Mouse (Mus musculus) heart, adult 2 months (tissue): ENCODE data around the gene Rnh1. TPM values are rescaled to one million over a fixed set of nuclear protein-coding genes. Genes with fewer than 3 reads are reported as not detected.

Experiments
- DNase-seq, 2 experiments: peaks; one replicate each; pipeline ENCODE4 v3.0.0; 2021
- H3K27ac ChIP-seq: fragments of 200-600 bp; 2 replicates; pipeline ENCODE4 v1.8.1; 2022
- H3K27me3 ChIP-seq: fragments of 200-500 bp; 2 replicates; pipeline ENCODE4 v1.6.1; 2012; ENCODE audit warnings: mild to moderate bottlenecking, low read length, inconsistent platforms, mixed read lengths; ENCODE audit not compliant: control insufficient read depth, insufficient read depth
- H3K36me3 ChIP-seq: fragments of 200-500 bp; 2 replicates; pipeline ENCODE4 v1.6.1; 2012; ENCODE audit warnings: low read length, inconsistent platforms; ENCODE audit not compliant: control insufficient read depth, insufficient read depth
- H3K4me1 ChIP-seq: fragments of 200-500 bp; 2 replicates; pipeline ENCODE4 v1.6.1; 2011; ENCODE audit warnings: low read length; ENCODE audit not compliant: control insufficient read depth, insufficient read depth
- H3K4me3 ChIP-seq: fragments of 200-600 bp; 2 replicates; pipeline ENCODE4 v1.8.1; 2022
- H3K79me2 ChIP-seq: fragments of 200-500 bp; replicated peaks from 2 replicates; pipeline ENCODE4 v1.6.1; 2012; ENCODE audit warnings: mild to moderate bottlenecking, inconsistent platforms, low read length, moderate library complexity, mixed read lengths; ENCODE audit not compliant: control insufficient read depth, insufficient read depth
- H3K9ac ChIP-seq: fragments of 200-500 bp; 2 replicates; pipeline ENCODE4 v1.6.1; 2012; ENCODE audit warnings: low read depth, mild to moderate bottlenecking, control low read depth, inconsistent platforms, low read length, mixed read lengths
- CTCF ChIP-seq: fragments of 200-600 bp; IDR thresholded peaks from 2 replicates; pipeline ENCODE4 v1.8.1; 2022; ENCODE audit warnings: antibody characterized with exemption, mild to moderate bottlenecking, moderate library complexity
- EP300 ChIP-seq: fragments of 200-500 bp; IDR thresholded peaks from 2 replicates; pipeline ENCODE4 v1.6.1; 2011; ENCODE audit warnings: low read depth, low read length, control low read depth; ENCODE audit not compliant: insufficient read depth
- POLR2A ChIP-seq: fragments of 200-500 bp; IDR thresholded peaks from 2 replicates; pipeline ENCODE4 v1.6.1; 2011; ENCODE audit warnings: mild to moderate bottlenecking, low read depth, low read length, control low read depth; ENCODE audit not compliant: insufficient read depth
- WGBS: fragments of 180-500 bp; shearing (Covaris S2); methylation state at CpG from one replicate; pipeline ENCODE4 v1.1.7; 2018; 5-methylcytosine and 5-hydroxymethylcytosine counted together
- intact Hi-C: fragments of 180-260 bp; cut with DNase I; formaldehyde crosslinking; loops from one replicate; pipeline ENCODE4 v1.15.1; 2025
- polyA plus RNA-seq: library from polyadenylated mRNA; depleted of rRNA; stranded (reverse); fragments of >200 nt; gene quantifications from 2 replicates; pipeline ENCODE4 v1.2.3, GENCODE M21; 2012
- total RNA-seq, 2 experiments: library from RNA; stranded (reverse); gene quantifications; 2 replicates each; pipeline ENCODE4 v1.2.3; 2021

Rnh1 gene
- total and polyA plus RNA-seq, 3 experiments = 62.9 to 73.9 (median 73.2) TPM

DNA sequence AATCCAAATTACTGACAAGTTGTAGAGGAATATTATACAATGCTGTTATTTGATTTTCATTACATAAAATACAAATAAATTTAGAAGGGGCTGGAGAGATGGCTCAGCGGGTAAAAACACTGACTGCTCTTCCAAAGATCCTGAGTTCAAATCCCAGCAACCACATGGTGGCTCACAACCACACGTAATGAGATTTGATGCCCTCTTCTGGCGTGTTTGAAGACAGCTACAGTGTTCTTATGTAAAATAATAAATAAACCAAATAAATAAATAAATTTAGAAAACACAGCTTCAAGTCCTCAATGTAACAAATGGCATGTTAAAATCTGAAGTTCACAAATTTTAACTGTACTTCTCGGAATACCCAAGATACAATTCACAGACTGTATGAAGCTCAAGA is 2.4 kb upstream of the Rnh1 start:
- Histone ChIP-seq H3K4me3 (no peak overlapping the region), H3K79me2 (no peaks in the 10 kb centered on the region), H3K4me1 (peaks cover 3% of the 10 kb centered on the region), H3K27ac (no peak overlapping the region), H3K27me3 (no peaks in the 10 kb centered on the region), H3K36me3 (no peaks in the 10 kb centered on the region), H3K9ac (no peak overlapping the region)
- TF ChIP-seq EP300 (no peak), POLR2A (no peak), CTCF (peak; percentile 22)
- DNase-seq = no peak
- WGBS = 88% methylated on average over 4 of the region's 4 CpGs
- intact Hi-C loops = loop anchor here (2.0 to 5.0 kb wide), 4 partner anchors 103 to 328 kb away; partner anchors contain the start of genes Odf3 and Scgb1c1

DNA sequence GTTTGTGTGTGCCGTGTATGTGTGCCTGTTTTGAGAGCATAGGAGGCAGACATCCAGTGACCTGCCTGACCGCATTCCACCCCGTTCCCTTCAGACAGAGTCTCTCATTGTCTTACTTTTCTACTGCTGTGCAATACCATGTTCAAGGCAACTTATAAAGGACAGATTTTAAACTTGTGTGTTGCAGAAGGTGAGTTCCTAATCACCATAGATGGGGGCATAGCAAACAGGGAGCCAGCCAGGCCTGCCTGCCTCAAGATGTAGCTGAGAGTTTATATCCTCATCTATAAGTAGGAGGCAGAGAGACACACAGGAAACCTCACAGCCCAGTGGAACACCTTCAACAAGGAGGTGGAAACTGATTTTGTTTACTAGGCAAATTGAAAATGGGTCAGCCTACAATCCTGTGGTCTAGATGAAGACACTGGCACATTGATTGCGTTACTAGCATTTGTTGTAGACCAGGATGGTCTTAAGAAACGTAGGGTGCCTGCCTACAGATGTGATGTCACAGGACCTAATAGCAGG is 730 bp upstream of the Rnh1 start:
- 79% methylated on average over 5 of the region's 5 CpGs for WGBS
- DNase-seq = no peak
- Histone ChIP-seq H3K27ac (peak overlapping the region; percentile 98), H3K4me1 (peaks cover 7% of the 10 kb centered on the region), H3K36me3 (no peaks in the 10 kb centered on the region), H3K79me2 (no peaks in the 10 kb centered on the region), H3K4me3 (peak overlapping the region; percentile 83), H3K27me3 (no peaks in the 10 kb centered on the region), H3K9ac (no peak overlapping the region)
- intact Hi-C loops = loop anchor here (2.0 to 5.0 kb wide), 3 partner anchors 51 to 316 kb away; partner anchors contain the start of genes Bet1l, Gm45785, Ptdss2 and Ric8a
- no peak for TF ChIP-seq CTCF
- no peak for TF ChIP-seq POLR2A
- TF ChIP-seq EP300 = no peak

DNA sequence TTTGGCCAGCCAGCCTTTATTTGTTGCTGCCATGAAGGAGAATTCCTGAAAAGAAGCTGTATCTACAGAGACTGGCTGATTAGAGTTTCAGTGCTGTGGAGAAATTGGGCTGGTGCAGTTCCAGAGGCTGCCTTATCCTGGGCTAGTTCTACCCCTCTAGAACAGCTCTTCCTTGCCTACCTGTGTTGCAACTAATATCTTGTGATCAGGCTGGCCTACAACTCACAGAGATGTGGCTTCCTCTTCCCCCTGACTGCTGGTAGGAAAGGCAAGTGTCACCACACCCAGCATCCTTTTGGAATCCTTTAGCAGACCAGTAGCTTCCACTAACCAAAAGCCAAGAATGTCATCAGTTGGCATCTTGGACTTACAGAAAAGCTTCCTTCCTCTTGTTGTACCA is 2.8 kb downstream of the Rnh1 start:
- Histone ChIP-seq H3K4me1 (peaks cover 15% of the 10 kb centered on the region), H3K4me3 (no peak overlapping the region), H3K9ac (no peak overlapping the region; the same call in 1 of the 2 replicates), H3K27ac (no peak overlapping the region), H3K36me3 (no peaks in the 10 kb centered on the region), H3K79me2 (no peaks in the 10 kb centered on the region), H3K27me3 (no peaks in the 10 kb centered on the region)
- intact Hi-C loops = loop anchor here (5.0 kb wide), 2 partner anchors 163 to 313 kb away; partner anchors contain the start of genes Bet1l, Gm45785 and Ric8a
- no peak for TF ChIP-seq CTCF
- TF ChIP-seq POLR2A = no peak
- DNase-seq = no peak

DNA sequence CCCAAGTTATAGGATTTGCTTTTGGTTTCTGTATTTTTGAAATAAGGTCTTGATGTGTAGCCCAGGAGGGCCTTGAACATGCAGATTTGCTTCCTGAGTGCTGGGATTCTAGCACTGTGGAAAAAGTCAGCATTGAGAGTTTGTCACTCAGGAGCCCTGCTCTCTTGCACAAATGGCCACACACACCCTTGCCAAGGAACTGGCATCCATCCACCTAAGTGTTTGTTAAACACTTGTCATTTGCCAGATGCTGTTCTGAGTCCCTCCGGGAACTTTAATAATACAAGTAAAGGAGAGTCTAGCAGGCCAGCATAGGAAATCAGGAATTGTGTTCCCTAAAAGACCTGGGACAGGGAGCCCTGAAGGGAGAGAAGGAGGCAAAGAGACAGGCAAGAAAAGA is 3.4 kb downstream of the Rnh1 start:
- H3K4me1 ChIP-seq = peaks cover 15% of the 10 kb centered on the region
- no peak for TF ChIP-seq EP300
- DNase-seq = no peak
- no peaks in the 10 kb centered on the region for H3K79me2 ChIP-seq
- no peak overlapping the region for H3K27ac ChIP-seq
- no peak overlapping the region for H3K4me3 ChIP-seq
- no peak overlapping the region for H3K9ac ChIP-seq
- H3K36me3 ChIP-seq = no peaks in the 10 kb centered on the region
- WGBS = 22% methylated on average over 1 of the region's 1 CpGs
- intact Hi-C loops = no loop called here
- no peaks in the 10 kb centered on the region for H3K27me3 ChIP-seq

DNA sequence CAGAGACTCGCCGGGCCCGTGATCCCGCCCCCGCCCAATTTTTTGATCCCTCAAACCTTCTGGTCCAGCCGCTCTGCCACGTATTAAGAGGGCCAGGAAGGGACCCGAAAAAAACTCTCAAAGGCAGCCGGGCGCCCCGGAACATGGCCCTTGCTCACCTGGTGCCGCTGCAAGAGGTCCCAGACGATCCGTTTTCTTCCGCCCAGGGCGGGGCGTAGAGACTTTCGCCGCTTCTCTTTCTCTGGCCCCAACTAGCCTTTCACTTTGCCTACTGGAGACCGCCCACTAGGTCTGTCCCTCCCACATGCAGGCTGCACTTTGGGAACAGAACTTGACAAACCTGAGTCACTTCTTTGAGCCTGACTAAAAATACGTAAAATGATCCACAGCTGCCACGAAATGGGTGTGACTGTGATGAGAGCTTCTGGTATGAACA is 4.1 kb downstream of the Rnh1 start:
- H3K27me3 ChIP-seq = no peaks in the 10 kb centered on the region
- peaks cover 15% of the 10 kb centered on the region for H3K4me1 ChIP-seq
- peak; percentile 57 for TF ChIP-seq POLR2A
- TF ChIP-seq EP300 = no peak
- H3K9ac ChIP-seq = peak overlapping the region; percentile 69
- H3K79me2 ChIP-seq = no peaks in the 10 kb centered on the region
- H3K36me3 ChIP-seq = no peaks in the 10 kb centered on the region
- 6% methylated on average over 22 of the region's 22 CpGs for whole genome bisulfite sequencing
- peak overlapping the region; percentile 56 for H3K4me3 ChIP-seq
- H3K27ac ChIP-seq = peak overlapping the region; percentile 75
- intact Hi-C loops = no loop called here
- DNase-seq = peak; percentile 78 to 85

DNA sequence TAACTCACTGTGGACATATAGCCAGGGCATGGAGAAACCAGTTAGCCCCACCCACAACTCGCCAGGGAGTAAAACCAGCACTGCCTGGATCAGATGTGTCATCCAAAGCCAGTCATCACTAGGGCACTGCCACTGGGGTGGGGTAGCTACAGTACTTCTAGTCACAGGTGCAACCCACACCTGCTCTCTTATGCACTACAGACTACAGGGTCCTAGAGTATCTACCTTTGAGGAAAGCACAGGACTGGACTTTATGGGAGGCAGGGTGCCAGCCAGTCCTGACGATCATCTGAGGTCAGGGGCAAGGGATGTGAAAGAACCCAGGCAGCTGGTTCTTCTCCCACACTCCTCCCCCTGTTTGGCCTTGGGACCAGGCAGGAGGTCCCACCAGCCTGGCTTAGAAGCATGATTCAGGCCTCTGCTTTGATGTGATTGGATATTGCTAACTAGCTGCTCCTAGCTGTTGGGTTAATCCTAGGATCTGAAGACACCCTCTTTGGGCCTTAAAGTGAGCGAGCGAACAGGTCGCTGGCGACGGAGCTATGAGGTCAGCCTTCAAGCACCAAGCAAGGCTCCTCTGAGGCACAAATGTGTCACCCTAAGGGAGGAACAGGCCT is 4.6 kb downstream of the Rnh1 start:
- H3K4me1 ChIP-seq = peaks cover 14% of the 10 kb centered on the region
- TF ChIP-seq CTCF (no peak), POLR2A (no peak; the same call in none of the 2 replicates), EP300 (no peak)
- no peaks in the 10 kb centered on the region for H3K36me3 ChIP-seq
- no peaks in the 10 kb centered on the region for H3K79me2 ChIP-seq
- H3K27ac ChIP-seq = peak overlapping the region; percentile 75
- intact Hi-C loops = no loop called here
- peak; percentile 50 to 54 for DNase-seq
- peak overlapping the region; percentile 56 for H3K4me3 ChIP-seq
- 33% methylated on average over 7 of the region's 7 CpGs for WGBS
- no peaks in the 10 kb centered on the region for H3K27me3 ChIP-seq
- peak overlapping the region; percentile 69 for H3K9ac ChIP-seq
